Mouse (Mus musculus) gastrocnemius, postnatal 14 days (tissue): ENCODE data around the gene Rspo4. TPM values are rescaled to one million over a fixed set of nuclear protein-coding genes. Genes with fewer than 3 reads are reported as not detected.

ENCODE experiments used
- DNase-seq: peaks from one replicate; pipeline ENCODE4 v3.0.0; 2021; ENCODE audit warnings: mixed read lengths
- intact Hi-C: fragments of 180-260 bp; cut with DNase I; formaldehyde crosslinking; loops from one replicate; pipeline ENCODE4 v1.15.1; 2025; ENCODE audit warnings: low total_unique reads
- total RNA-seq, 2 experiments: library from RNA; stranded (reverse); gene quantifications; 2 replicates each; pipeline ENCODE4 v1.2.3; 2021

The Rspo4 gene
- total RNA-seq, 2 experiments from 2014 or later: not detected

DNA sequence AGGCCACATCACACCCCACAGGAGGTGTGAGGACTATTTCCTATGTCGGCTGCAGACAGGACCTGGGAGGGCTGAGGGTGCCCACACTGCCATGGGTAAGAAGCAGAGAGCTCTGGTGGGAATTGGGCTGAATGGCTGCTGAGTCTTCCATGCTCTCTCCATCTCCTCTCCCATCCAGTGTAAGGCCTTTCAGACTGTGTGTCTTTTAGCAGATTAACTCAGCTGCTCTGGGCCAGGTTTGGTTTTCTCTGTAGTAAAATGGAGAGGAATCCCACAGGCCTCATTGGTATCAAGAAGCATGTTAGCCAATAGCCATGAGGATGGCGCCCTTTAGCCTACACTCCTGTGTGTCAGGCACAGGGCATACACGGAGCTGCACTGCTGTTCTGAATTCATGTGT lies 66.7 kb downstream of the Rspo4 start:
- intact Hi-C loops: no loop called here
- DNase-seq: no peak

DNA sequence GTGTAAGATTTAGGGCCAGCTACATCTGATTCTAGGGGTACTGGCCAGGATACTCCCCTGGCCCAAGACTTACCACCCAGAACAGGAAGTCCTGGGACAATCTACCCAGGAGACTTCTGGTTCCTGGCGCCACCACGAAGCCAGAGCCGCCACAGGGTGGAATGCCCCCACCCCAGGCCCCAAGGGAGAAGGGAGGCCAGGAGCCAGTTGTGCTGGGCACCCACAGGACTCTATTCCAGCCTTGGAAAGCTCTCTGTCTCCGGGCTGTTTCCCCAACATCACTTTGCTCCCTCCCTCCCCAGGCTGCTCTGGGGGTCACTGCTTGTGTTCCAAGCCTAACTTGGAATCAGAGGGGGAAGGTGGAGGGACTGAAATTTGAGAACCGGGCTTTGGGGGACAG lies 67.8 kb downstream of the Rspo4 start:
- intact Hi-C loops: no loop called here
- no peak for DNase-seq

DNA sequence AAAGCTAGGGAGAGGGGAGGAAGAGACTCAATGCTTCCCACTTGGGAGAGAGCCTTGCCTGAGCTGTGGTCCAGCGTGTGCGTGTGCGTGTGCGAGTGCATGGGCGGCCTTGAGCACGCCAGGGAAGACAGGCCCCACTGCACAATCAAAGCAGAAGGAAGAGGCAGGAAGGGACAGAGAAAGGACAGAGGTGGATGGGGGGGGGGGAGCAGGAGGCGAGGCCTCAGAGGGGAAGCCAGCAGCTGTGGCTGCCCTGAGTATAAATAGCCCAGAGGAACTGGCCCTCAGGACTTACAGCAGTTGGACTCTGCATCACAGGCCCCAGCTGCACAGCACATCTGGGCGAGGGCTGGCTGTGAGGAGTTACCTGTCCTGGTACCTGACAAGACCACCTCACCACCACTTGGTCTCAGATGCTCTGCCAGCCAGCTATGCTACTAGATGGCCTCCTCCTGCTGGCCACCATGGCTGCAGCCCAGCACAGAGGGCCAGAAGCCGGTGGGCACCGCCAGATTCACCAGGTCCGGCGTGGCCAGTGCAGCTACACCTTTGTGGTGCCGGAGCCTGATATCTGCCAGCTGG lies 68.3 kb downstream of the Rspo4 start, which contains the start of gene Angpt4:
TSS of gene Angpt4 (plus strand) at position 292 of the 582 bp plus-strand sequence.
- intact Hi-C loops: no loop called here
- no peak for DNase-seq

DNA sequence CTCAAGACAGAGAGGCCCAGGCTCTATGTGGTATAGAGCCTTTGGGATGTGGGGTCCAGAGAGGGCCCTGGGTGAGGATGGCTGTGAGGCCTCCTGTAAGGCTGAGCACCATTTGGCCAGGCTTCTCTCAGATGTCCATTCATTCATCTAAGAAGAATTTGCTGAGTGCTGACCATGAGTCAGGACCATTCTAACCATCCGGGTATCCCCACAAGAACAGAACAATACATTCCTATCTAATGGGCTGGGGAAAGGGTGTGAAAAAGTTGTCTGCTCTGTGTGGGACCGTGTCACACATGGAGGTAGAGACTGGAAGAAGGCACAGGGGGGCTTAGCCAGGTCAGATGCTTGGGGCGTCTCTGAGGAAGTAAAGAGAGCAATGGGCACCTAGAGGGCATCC lies 69.0 kb downstream of the Rspo4 start:
- intact Hi-C loops: no loop called here
- DNase-seq: no peak

DNA sequence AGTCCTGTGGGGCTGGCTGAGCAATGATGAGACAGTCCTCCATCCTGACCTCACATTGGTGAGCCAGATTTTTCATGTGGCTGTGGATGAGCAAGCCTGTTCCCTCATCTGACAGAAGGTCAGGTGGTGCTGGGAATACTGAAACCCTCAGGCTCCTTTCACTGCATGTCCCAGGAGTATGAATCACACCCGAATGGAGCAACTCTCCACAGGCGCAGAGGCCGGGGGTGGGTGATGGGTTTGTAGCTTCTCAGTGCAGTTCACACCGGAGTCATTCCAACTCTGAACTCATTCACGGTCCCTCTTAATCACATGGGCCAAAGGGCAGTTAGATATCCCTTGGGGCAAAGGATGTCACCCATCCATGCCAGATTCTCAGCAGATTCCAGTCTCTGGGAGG lies 71.4 kb downstream of the Rspo4 start:
- intact Hi-C loops: no loop called here
- DNase-seq: no peak

DNA sequence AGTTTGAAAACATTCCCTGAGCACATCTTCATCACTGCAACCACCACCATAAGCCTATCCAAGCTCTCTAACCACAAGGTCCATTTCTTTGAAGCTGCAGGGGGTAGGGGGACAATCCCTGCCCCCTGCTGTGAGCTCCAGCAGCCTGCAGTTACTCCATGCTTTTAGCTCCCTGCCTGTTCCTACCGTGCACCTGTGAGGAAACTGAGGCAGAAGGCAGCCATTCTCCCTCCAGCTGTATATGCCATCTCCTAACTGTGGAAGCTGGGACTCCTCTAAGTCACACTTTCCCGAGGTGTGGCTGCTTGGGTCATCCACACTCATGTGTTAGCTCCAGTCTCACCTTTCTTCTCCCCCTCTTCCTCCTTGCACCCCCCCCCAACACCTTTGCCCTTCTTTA lies 72.4 kb downstream of the Rspo4 start:
- intact Hi-C loops: no loop called here
- DNase-seq: no peak

DNA sequence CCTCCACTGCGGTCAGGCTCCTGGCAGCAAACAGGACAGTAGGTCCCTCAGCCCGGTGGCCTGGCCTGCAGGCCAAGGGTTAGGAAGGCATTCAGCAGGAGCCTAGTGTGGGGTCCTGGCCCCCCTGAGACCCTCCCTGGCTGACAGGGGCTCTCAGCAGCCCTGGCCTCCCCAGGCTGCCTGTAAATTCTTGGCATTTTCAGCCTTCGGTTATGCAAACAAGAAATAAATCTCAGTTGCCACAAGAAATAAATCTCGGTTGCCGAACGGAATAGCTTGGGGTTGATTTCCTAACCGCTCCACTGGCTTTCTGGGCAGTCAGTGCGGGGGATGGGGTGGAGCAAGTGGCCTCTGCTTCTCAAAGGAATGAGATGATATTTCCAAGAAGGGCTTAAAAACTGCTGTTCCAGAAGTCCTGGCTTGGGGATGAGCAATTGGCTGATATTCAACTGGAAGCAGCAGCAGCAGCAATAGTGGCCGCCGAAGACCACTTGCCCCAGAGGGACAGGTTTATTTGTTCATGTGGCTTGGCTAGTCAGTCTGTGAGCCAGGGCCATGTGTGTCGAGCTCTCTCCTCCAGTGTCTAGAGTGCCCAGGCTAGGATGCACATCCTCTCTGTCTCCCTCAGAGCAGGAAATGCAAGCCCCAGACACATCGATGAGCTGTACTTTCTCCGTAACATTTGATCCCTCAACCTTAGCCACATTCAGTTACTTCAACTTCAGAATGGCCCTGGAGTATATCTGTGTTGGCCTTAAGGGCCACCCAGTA lies 73.5 kb downstream of the Rspo4 start:
- intact Hi-C loops: no loop called here
- peak; percentile 67 for DNase-seq

DNA sequence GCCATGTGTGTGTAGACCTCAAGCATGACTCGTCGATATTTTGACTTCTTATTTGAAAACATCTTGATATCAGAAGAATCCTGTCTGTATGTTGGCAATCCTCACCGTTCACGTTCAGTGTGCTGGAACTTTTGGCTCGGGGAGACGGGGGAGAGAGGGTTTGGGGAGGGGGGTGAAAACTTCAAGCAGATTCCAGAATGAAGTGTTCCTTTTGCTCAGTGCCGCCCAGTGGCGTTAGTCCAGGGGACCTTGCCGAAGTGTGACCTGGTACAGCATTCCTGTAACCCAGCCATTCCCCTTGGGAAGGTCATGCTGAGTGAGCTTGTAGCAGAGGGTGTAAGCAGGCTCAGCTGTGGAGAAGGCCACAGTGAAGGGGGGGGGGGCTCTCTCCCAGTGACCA lies 76.4 kb downstream of the Rspo4 start:
- DNase-seq: no peak
- intact Hi-C loops: no loop called here

DNA sequence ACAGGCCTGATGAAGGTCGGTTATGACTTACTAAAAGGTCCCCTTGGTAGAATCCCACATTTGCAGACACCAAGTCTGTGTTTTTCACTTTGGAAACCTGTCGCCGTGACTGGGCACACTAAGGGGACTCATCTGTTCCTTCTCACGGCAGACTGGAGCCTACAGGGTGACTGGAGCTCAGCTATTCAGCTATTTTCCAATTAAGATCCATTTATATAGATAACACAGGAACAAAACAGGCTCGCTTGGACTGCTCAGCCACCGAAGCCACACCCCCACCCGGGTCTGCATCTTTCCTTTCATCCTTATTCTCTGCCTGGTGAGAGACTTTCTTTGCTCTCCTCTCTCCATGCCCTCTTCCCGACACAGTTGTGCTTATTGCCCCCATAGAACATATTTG lies 78.3 kb downstream of the Rspo4 start:
- DNase-seq: no peak
- intact Hi-C loops: no loop called here

DNA sequence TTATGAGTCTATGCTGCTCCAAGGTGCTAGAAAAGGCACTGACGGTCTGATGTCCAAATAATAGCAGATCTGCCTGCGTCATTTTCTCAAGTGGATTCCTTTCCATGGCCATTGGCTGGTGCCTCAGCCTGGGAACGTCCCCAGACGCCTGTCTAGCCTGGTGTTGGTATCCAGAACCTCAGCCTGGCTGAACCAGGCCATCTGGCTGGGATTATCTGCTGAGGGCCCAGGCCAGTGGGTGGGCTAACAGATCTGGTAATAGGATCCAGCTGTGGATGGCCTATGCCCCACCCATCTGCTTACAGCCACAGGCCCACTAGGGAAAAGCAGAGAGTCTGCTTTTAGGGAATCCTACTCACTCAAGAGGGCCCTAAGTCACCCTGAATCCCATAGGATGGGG lies 78.9 kb downstream of the Rspo4 start:
- DNase-seq: peak; percentile 48
- intact Hi-C loops: no loop called here

Other genes starting within 250 kb of the Rspo4 start
- gene Snph, start 210.3 kb upstream of the Rspo4 start, total RNA-seq: 10 to 100 TPM; 10.7 to 10.8 TPM
- not detected for gene Rad21l, start 174.4 kb upstream of the Rspo4 start, total RNA-seq
- gene Tmem74b, start 140.9 kb upstream of the Rspo4 start, total RNA-seq: 1 to 10 TPM in 1 of 2 experiments, under 1 TPM in 1; 0.66 to 1.1 TPM
- gene Psmf1, start 98.7 kb upstream of the Rspo4 start, total RNA-seq: 10 to 100 TPM; 22.6 to 22.8 TPM
- gene Angpt4, start 68.3 kb downstream of the Rspo4 start, total RNA-seq: under 1 TPM in 1 of 2 experiments, not detected in 1; 0.12 TPM
- 1 to 10 TPM; 3.8 to 4.8 TPM for gene Fam110a, start 137.3 kb downstream of the Rspo4 start, total RNA-seq
- 1 to 10 TPM; 1.3 to 1.4 TPM for gene Slc52a3, start 153.6 kb downstream of the Rspo4 start, total RNA-seq
- gene Scrt2, start 238.6 kb downstream of the Rspo4 start, total RNA-seq: under 1 TPM in 1 of 2 experiments, not detected in 1; 0.10 TPM